Mouse (Mus musculus) monocyte, adult 2 months (primary cell): ENCODE results near the gene Entpd5.
A peak's percentile ranks its signal among the peaks of the same experiment; 100 is the strongest.
"Not testable (repeated sequence)": the region's sequence is repeated elsewhere in the genome, so short reads cannot be mapped to it uniquely, and the experiment has no call there.

Source experiments
- DNase-seq, 2 experiments: peaks; one replicate each; pipeline ENCODE4 v3.0.0; 2022; ENCODE audit warnings: low spot score in 2 of 2, low read depth in 1 of 2

Gene Entpd5

DNA sequence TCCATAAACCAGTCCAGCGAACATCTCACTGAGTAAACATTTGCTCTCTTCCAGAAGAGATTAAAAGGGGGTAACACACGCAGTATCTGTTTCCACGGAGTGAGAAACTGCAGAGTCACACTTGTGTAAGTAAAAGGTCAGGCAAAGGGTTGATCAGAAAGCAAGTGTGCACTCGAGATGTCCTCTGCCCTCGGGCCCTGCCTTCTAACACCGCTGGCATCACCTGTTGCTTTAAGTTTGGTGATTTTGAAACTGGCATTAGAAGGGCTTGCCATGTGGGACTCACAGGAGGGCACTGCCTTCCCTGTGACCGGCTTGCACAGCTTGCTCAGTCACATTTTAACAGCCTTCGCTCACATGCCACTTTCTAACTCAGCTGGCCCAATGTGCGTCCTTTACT, 9.2 kb downstream of the Entpd5 start:
- DNase-seq, result no peak

DNA sequence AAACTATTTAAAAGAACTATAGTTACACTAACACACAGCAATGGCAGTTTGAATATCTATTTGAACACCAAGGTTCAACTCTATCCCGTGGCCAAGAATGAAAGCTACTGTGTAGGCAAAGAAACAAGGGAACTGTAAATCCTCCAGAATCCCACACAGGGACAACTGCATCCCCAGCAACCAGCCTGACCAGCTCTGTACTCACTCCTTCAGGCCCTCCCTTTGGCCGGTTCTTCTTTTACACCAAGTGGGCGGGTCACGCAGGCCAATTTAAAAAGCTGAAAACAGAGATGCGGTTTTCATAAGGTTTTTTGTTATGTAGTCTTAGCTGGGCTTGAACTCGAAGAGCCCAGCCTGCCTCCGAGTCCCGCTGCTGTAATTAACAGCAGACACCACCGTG, 9.7 kb downstream of the Entpd5 start:
- DNase-seq, result no peak

DNA sequence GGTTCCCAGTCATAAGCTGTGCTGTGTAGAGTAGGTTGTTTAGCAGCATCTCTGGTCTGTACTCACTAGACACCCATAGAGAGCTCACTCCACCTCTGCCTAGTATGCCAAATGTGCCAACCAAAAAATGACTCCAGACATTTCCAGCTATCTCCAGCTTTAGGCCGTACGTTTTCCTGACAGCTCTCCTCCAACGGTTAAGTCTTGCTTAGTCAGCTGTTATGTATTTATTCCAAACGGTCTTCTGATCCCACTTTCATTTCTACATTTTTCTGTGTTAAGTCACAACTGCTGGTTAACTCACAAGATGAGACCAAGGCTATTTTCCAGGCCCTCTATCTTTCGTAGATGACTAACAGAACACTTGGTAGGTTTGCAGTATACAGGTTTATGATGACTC, 10.2 kb downstream of the Entpd5 start:
- DNase-seq, result no peak

DNA sequence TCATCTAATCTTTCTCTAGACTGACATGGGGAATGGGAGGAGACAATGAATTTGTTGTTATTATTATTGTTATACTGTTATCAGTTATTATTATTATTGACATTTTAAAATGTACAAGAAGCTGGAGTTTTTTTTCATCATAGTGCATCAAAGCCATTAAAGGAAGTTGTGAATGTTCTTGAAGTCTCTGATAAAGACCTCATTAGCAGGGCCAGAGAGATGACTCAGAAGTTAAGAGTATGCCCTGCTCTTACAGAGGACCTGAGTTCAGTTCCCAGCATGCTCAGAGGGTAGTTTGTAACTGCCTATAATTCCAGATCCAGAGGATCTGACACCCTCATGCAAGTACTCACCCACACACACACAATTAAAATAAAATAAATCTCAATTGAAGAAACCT, 11.1 kb downstream of the Entpd5 start:
- no peak for DNase-seq

GRCm38 (mm10) chr12:84396947-84397679, 11.7 kb downstream of the Entpd5 start:
- DNase-seq, result no peak

- no peak for DNase-seq
Measured at GRCm38 (mm10) chr12:84393847-84394246, 15.0 kb downstream of the Entpd5 start.

GRCm38 (mm10) chr12:84392681-84393080, 16.1 kb downstream of the Entpd5 start:
- no peak for DNase-seq

DNA sequence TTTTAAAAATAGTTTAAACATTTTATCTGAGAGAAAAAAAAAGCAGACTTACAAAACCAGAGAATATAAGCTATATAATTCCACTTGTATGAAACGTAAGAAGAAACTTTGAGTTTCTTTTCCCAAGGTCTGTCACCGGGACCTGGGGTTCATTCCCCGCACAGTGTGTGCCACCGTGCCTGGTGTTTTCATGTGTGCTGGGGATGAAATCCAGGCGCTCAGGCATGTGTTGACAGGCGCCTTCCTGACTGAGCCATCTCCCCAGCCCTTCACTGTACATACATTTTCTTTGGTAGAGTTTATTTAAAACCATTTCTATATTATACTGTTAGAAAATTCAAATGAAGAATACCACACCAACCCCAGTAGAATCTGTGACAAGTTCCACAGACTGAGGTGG, 18.5 kb downstream of the Entpd5 start:
- no peak for DNase-seq

DNA sequence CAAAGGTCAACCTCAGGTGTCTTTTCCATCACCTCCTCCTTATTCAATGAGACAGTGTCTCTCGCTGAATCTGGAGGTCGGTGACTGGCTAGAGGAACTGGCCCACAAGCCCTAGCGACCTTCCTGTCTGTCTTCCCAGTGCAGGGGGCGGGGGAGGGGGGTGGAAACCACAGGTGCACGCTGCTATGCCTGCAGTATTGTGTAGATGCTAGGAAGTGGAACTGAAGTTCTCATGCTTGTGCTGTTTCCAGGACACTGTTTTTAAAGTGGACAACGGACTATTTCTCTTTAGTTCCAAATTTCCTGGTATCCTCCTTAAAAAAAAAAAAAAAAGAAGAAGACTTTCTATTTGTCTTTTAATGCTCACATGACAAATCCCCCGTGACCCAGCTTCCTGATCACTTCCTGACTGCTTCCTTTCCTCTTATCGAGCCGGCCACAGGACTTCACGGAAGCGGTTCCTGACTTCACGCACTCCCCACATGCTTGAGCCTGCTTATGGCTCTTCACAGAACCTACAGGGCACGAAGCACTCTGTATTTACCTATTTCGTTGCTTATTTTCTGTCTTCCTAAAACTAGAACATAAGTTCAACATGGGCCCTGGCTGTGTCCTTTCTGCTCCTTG, 19.9 kb downstream of the Entpd5 start:
- DNase-seq, result no peak

DNA sequence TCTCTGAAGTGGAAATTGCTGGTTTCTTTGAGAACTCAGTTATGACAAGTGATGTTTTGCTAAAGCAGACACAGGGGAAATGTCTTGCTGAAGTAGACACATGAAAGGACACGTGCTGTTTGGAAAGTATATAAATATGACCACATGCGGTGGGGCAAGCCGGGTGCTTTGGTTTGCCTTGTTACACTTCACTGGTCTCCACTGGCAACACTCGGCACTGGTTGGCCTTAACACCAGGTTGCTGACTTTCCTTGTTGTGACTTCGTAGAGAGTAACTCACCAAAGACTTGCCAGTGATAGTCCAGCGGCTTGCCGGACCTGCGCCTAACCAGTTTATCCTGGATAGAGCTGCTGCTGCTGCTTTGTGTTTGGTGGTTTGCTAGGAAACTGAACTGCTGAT, 20.7 kb downstream of the Entpd5 start:
- DNase-seq, result no peak

GRCm38 (mm10) chr12:84385408-84385807, 23.4 kb downstream of the Entpd5 start:
- DNase-seq, result no peak

DNA sequence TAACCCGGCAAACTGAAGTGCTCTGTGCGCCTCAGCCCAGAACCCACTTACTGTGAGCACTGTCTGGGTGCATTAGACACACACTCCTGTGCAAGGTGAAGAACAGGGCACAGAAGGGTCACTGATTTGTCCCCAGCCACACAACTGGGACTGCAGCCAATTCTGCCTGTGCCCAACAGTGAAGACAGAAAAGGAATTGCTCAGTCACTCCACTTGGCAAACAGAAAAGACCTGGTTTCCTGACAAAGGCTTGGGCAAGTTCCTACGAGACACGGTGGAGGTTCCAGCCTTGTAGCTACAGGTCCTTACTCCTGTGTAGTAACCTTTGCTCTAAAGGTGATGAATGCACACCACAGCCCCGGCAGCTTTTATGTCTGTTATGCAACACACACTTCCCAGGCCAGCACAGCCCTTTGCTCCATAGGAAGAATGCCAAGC, 24.2 kb downstream of the Entpd5 start:
- no peak for DNase-seq

GRCm38 (mm10) chr12:84382369-84382768, 26.5 kb downstream of the Entpd5 start:
- no peak for DNase-seq

DNA sequence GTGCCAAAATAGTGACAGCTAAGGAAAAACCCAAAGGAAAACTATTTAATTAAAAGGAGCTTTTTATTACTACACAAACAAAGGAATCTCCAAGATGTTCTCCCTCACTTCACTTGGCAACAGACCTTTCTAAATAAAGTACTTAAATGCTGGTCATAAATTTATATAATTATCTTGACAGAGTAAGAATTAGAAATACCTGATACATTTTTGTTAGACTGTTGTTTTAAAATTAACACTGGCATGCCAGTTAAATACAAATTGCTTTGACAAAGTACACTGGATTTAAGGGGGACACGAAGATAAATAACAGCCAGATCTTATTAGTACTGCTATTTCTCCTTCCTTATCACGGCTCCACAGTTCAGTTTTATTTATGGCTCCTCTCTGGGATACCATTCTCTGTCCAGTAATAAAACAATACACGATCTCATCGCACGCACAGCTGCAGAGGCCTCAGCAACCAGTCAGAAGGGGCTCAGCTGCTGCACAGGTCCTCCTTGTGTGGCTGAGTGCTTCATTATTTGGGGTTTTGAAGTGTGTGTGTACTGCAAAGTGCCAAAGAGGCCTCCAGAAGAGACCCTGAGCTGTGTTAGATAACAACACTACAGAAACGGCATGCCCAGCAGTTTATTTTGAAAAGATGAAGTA, 34.9 kb downstream of the Entpd5 start:
- no peak for DNase-seq

DNA sequence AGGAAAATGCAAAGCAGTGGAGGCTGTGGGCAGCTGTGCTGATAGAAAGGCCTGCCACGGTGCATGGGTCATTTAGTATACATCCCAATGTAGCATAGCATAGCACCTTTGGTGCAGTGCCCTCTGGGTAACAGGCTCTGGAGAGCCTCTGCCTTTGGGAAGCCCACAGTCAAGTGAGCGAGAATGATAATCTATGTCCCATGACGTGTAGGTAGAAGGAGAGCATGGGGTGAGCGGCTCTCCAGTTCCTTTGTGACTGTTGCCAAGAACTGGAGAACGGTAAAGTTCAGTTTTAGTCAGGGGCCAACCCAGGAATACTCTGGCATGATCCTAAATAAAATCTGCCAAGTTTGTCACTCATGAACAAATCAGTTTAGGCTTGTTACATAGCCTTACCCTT, 37.2 kb downstream of the Entpd5 start:
- no peak for DNase-seq

DNA sequence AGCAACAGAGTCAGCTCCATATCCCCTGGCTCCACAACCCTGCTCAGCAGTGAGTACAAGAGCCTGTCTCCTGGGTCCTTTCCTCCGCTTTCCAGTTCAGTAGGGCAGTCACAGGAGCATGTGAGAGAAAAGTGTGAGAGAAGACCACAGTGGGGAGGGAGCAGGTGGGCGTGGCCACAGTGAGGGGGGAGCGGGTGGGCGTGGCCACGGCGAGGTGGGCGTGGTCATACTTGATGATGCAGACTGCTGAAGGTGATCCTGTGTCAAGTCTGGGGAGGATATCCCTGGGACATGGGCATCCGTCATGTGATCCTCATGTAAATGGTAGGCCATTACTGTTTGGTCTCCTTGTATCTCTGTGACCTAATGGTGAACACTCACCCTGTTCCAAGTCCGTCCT, 41.9 kb downstream of the Entpd5 start:
- DNase-seq, result no peak

GRCm38 (mm10) chr12:84365137-84365536, 43.7 kb downstream of the Entpd5 start:
- DNase-seq, result no peak

DNA sequence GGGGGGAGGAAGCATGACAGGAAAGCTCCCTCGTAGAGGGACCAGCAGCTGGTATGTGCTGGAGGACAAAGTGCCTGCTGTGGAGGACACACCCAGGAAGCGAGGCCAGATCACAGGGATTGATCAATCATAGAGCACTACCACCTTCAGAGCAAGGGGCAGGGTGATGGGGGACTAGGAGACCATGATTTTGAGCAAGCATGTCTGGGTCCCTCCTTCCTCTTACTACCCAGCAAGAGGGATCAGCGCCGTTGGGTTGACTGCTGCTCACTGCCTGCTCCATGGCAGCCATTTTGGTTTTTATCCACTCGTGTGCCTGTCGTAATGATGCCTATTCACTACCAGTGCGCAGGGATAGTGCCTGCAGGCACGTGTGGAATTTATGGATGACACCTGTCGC, 44.5 kb downstream of the Entpd5 start:
- no peak for DNase-seq

DNA sequence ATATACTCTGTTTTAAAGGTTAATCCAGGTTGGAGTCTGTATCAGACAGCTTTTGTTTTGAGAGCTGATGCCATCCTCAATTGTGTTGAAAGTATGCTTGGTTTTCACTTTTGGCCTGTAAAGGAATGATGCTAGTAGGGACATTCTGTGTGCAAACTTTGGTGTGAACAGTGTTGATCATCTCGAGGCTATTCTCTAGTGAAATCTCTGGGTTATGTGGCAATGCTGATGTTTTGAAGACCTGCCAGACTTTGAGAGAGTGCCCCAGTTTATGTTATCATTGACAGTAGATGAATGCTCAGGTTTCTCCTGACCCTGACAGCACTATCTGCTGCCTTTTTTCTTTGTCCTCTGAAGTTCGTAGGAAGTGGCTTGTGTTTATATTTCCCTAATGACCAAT, 46.0 kb downstream of the Entpd5 start:
- DNase-seq, result no peak

DNA sequence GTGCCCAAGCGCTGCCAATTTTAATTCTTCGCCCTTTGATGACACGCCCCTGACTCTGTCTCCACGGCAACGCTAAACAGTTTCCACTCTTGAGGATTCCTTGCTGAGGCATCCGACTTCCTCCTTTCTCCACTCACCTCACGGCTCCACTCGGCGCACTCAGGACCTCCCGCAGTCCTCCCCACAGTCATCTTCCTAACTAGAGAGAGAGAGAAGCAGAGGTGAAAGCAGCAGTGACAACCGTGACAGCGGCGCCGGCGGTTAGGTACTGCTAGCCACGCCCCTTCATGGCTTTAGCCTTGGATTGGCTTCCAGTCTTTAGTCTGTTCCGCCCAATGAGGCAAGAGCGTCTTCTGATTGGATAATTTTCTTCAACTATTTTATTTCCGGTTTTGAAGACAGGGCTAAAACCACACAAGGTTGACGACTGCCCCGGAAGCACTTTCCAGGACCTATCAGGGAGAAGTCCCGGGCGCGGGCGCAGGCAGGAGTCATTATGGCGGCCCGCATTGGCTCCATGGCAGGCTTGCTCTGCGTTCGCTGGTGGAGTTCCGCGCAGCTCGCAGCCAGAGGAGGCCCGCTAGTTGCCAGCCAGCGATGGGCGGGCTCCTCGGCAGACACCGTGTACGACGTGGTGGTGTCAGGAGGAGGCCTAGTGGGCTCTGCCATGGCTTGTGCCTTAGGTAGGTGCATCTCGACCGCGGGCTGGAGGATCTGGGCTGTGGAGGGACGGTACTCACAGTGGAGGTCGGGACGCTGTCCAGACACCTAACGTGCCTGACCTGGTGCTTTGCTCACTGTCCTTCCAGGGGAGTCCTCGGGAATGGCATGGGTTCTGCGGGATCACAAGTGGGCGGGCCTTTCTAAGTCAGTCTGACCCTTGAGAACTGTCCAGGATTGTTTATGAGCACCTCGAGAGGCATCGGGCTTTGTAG, 47.0 kb downstream of the Entpd5 start, which contains the start of the genes Coq6 and Fam161b:
Gene Coq6, plus strand, starts transcription at position 103 of the 935 bp plus-strand sequence.
Gene Fam161b, minus strand, starts transcription at position 279 of the 935 bp plus-strand sequence.
- DNase-seq, result peak; percentile 88 to 90

- not testable (repeated sequence) for DNase-seq
Measured at GRCm38 (mm10) chr12:84358699-84359098, 50.1 kb downstream of the Entpd5 start.
